Mouse (Mus musculus) adrenal gland, adult (tissue): ENCODE results near the gene Zfp710.
A peak's percentile ranks its signal among the peaks of the same experiment; 100 is the strongest.
"Not testable (repeated sequence)": the region's sequence is repeated elsewhere in the genome, so short reads cannot be mapped to it uniquely, and the experiment has no call there.

Experiments
- DNase-seq, 2 experiments: peaks; one replicate each; pipeline ENCODE4 v3.0.0; 2022 to 2023; ENCODE audit warnings: low spot score in 1 of 2; ENCODE audit not compliant: inconsistent age in 2 of 2

The Zfp710 gene

GRCm38 (mm10) chr7:80024521-80025390, at the start of gene Zfp710:
Gene Zfp710 (plus strand): TSS chr7:80024814.
- DNase-seq, result peak; percentile 94 to 96

DNA sequence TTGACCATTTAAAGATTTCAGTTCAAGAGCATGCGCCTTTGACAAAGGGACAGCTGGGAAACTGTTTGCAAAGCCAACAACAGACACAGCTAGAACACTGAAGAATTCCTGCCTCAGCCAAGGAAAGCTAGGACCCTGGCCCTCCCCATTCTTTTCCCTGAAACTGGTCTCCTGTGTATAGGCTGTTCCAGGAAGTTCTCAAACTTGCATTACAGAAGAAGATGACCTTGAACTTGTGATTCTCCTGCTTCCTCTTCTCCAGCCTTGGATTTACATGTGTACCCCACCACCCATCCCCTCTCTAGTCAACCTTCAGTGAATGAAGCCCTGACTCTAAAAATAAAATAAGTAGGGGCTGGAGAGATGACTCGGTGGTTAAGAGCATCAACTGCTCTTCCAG, 49.3 kb upstream of the Zfp710 start:
- DNase-seq, result no peak

- no peak for DNase-seq
Observed at GRCm38 (mm10) chr7:79986717-79987116, 37.9 kb upstream of the Zfp710 start.

- peak; percentile 14 to 47 for DNase-seq
Observed at GRCm38 (mm10) chr7:79987745-79988144, 36.9 kb upstream of the Zfp710 start.

- not testable (repeated sequence) for DNase-seq
Observed at GRCm38 (mm10) chr7:79988466-79988865, 36.1 kb upstream of the Zfp710 start.

- DNase-seq, result peak; percentile 42 to 81
Observed at GRCm38 (mm10) chr7:79994476-79994875, 30.1 kb upstream of the Zfp710 start.

DNA sequence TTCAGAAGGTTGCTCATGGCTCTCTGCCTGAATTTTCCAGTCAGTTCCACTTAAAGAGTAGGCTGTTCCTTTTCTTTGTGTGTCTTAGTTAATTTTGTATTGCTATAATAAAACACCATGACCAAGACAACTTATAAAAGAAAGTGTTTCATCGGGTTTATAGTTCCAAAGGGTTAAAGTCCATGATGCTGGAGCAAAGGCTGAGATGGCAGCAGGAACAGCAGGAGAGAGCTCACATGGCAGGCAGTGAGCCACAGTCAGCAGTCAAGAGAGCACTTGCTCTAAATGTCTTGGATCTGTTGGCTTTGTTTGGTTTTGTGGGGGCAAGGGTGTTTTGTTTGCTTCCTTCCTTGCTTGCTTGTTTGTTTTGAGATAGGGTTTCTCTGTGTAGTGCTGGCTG, 26.9 kb upstream of the Zfp710 start:
- DNase-seq, result no peak

DNA sequence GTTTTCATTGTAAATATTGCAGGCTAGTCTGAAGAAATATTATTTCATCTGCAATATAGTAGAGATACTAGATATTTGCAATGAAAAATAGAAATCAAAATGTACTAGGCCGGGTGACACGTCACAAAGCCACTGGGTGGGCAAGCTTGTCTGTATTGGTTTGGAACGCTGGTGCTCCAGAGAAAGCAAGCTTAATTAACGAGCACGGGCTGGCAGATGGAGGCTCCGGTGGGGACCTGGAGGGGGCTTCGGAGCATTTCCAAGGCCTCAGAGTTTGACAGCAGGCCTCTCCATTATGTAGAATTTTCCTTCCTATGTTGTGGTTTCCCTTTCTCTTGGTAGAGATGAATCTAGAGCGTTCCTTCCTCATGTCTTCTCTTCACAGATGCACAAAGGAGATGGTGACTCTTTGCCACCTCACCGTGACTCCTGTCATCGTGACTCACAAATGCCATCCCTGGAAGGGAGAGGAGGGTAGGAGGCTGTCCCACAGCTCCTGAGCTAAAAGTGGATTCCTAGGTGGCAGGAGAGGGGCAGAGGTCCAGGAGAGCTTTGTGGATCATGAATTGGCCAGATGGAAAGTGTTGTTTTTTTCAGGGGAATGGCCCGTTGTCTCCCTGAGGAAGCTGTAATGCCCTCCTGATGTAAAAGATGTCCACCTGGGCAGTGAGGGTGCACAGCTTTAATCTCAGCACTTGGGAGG, 22.1 kb upstream of the Zfp710 start:
- no peak for DNase-seq

GRCm38 (mm10) chr7:80004776-80005554, 19.6 kb upstream of the Zfp710 start:
- DNase-seq, result no peak

GRCm38 (mm10) chr7:80010680-80011079, 13.9 kb upstream of the Zfp710 start:
- DNase-seq, result no peak

DNA sequence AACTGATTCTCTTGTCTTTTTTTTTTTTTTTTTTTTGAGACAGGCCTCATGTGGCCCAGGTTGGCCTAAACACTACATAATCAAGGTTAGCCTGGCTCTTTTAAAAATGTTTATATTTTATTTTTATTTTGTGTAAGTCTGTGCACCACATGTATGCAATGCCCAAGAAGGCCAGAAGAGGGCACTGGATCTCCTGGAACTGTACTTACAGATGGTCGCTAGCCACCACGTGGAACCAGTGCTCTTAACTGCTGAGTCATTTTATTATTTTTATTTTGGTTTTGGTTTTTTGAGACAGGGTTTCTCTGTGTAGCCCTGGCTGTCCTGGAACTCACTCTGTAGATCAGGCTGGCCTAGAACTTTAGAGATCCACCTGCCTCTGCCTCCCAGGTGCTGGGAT, 13.1 kb upstream of the Zfp710 start:
- peak; percentile 61 to 71 for DNase-seq

DNA sequence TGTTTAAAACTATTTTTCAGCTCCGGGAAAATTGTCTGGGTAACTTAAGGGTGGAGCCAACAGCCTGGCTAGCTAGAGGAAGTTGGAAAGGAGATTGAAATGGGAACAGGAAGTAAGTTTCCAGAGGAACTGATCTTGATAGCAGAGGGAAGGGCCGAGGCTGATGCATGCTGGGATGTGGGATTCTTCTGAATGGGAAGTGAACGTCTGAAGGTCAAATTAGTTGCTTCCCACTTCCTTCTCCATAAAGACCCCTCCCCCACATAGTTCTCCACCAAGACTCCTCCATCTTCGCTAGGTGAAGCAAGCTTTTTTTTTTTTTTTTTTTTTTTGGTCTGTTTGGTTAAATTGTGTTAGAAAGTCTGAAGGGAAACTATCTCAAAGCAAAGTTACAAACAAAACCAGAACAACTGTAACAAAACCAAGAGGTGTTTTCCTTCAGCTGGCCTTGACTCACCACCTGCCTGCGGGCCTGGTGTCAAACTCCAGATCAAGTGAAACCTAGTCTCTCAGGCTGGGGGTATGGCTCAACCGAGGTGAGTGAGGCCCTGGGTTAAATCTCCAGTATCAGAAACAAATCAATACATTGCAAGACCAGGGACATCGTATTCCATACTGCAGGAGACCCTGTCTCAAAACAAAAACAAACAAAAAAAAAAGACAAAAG, 10.6 kb upstream of the Zfp710 start:
- DNase-seq, result peak; percentile 37 to 59

GRCm38 (mm10) chr7:80014826-80015755, 9.5 kb upstream of the Zfp710 start:
- DNase-seq, result peak in 1 of 2 experiments; percentile 25

GRCm38 (mm10) chr7:80018506-80019452, 5.8 kb upstream of the Zfp710 start:
- peak in 1 of 2 experiments; percentile 41 for DNase-seq

DNA sequence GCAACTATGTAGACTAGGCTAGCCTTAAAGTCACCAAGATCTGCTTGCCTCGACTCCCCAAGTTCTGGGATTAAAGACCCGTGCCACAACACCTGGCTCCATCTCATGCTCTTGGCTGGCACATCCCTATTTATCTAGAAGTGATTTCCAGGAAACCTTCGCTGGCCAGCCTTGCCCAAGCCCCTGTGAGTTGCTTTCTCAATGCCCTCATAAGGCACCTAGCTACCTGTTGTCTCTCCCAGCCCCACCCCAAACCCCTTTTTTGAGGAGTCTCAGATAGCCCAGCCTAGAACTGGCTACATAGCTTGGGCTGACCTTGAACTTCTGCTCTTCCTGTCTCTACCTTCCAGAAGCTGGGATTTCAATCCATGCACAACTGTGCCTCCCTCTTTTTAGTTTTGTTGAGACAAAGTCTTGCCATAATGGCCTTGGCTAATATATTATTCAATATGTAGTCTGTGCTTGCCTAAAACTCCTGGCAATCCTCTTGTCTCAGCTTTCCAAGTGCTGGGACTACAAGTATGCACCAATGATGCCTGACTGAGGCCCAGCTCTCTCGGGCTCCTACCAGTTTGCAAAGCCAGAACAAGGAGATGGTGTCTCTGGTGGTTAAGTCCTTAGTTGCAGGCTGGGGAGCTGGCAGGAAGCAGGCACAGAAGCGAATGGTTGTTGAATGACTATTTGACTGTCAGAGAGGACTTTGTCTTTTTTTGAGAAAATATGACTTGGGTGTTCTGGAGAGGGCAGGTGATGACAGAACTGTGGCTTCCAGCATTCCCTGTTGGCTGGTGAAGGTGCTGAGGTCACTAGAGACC, 786 bp upstream of the Zfp710 start:
- DNase-seq, result peak in 1 of 2 experiments; percentile 66

DNA sequence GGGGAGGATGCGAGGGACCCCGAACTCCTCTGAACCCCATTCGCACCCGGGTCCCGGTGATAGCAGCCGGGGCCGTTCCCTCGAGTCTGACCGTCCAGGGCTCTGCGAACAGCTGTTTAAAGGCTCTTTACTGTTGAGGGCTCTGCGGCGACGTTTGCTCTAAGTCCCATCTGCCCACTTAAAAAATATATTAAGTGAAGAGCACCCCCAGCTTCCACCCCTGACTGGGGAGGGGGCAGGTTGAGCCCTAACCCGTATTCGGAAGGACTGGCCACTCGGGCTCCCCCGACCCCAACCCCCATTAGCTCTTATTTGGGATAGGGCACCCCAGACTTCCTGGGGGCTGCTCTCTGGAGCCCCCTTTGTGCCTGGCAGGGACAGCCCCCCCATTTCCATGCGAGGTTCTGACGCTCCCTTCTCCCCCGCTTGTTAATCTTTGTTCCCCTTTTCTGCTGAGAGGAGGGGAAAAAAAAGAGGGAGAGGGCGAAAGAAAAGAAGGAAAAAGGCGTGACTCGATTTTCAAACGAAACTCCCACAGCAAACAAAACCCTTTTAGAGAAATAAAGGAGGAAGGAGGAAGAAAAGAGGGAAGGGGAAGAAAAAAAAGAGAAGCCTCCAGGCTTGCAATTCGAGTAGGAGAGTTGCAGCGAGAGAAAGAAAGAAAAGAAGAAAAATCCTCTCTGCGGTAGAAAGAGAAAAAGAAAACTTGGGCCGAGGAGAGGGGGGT, 940 bp downstream of the Zfp710 start:
- DNase-seq, result no peak
